Mouse (Mus musculus) B cell, adult 67 days (primary cell): Measurements from ENCODE around the gene Rnf41. TPM values are rescaled to one million over a fixed set of nuclear protein-coding genes. Genes with fewer than 3 reads are reported as not detected.

Experiments
- total RNA-seq, 2 experiments: library from RNA; stranded (reverse); gene quantifications; 4 replicates each; pipeline ENCODE4 v1.2.4; 2023

Gene Rnf41
- total RNA-seq, result 10 to 100 TPM; 70.9 to 76.8 TPM

DNA sequence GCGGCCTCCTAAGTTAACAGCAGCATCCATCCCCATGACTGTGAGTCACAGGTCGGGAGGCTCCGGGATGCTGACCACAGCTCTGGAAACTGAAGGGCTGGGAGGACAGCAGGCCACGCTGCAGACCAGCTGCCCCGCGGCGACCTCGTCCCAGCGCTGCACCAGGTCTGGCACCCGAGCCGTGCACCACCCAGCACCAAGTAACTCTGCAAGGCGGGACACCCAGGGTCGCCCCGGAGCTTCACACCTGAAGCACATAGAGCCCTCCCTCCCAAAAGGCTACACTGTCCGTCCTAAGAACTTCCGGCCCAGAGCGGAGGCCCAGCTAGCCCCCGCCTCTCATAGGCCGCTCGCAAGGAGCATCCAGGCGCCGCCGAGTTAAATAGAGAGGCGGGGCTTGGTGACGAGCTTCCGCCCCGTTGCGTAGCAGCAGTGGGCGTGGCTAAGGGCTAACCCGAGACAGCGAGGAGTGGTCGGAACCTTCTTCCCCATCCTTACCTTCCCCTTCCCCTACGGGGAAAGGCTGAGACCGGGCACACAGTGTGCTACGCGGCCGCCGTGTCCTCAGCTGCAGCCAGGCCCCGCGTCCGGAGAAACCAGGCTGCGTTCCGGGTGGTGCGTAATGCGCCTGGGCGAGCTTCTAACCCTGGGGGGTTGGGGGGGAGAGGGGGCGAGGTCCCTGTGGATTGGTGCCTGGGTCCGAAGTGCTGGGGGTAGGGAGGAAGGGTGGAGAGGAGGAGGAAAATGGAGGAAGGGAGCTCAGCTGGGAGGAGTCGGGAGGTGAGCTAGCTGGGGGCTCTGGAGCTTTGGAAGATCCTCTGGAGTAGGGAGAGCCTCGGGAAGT, at the start of gene Rnf41, which contains the start of gene Nabp2:
Gene Rnf41 (plus strand): TSS at position 447 of the 844 bp plus-strand sequence.
Gene Nabp2 (minus strand): TSS at position 282 of the 844 bp plus-strand sequence.

DNA sequence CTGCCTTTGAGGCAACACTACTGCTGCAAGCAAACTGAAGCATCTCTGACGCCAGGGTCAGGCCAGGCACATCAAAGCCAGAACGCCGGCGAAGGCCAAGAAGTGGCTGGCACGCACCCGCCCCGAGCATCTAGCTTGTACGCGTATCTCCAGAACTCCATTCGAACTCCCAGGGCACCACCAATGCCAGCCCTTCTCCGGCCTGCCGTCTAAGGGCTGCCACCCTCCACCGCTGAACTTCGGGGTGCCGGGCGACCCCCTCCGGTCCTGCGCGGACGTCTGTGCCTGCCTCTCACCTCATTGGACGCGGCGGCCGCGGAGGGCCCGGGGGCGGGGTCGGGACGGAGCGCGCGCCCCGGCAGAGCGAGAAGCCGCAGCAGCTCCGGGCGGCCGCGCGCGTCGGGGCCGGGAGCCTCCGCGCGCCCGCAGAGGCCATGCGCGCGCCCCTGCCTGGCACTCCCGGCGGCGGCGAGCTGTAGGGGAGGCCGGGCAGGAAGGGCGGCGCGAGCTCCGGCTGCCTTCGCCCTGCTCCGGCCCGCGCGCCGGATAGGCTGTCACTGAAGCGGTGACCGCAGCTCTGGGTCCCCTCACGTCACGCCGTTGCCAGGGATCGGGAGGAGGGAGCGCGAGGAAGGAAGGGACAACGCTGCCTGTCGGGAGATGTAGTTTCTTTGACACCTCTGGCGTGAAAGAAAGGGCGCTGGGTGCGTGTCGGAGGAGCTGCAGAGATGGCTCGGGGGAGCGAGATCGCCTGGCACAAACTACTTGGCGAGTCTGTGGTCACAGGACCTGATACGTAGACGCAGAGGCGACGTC, 42.8 kb upstream of the Rnf41 start, which contains the start of gene Coq10a:
Gene Coq10a (minus strand): TSS at position 596 of the 816 bp plus-strand sequence.

GRCm38 (mm10) chr10:128376455-128377211, 34.8 kb upstream of the Rnf41 start, which contains the start of gene Ankrd52:
Ankrd52 (plus strand) TSS chr10:128377115.

GRCm38 (mm10) chr10:128401056-128401455, 10.4 kb upstream of the Rnf41 start, which contains the start of gene Slc39a5:
Slc39a5 (minus strand) TSS chr10:128401229.

DNA sequence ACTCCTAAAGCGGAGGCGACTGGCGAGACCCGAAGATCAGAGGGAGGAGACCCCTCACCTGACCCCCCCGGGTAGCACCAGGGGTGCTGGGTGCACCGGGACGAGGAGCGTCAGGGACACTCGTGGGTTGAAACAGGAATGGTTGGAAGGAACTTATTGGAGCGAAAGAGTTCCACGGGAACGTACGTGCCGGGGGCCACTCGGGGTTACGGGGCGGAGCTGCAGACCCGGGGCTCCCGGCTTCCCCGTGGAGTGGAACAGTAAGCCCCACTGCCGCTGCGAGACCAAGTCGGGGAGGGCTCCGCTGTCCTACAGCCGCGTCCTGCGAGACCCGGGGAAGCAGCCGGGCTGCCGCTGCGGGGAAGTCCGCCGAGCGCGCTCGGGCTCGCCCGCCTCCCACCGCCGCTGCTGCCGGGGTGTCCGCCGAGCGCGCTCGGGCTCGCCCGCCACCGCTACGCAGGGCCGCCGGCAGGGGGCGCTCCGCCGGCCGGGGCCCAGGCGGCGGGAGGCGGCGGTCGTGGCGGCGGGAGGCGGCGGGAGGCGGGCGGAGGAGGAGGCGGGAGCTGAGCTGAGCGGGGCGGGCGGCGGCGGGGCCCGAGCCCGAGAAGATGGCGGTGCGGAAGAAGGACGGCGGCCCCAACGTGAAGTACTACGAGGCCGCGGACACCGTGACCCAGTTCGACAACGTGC, 47.4 kb downstream of the Rnf41 start, which contains the start of gene Smarcc2:
Gene Smarcc2 (plus strand): TSS at position 530 of the 690 bp plus-strand sequence.

Other genes with a start within 250 kb of the Rnf41 start
- gene Rbms2, start 231.4 kb upstream of the Rnf41 start, total RNA-seq, result 10 to 100 TPM; 47.0 to 55.3 TPM
- gene Gls2, start 217.2 kb upstream of the Rnf41 start, total RNA-seq, result not detected
- gene Spryd4, start 199.8 kb upstream of the Rnf41 start, total RNA-seq, result 10 to 100 TPM; 13.7 to 14.4 TPM
- gene Mip, start 185.8 kb upstream of the Rnf41 start, total RNA-seq, result not detected
- 10 to 100 TPM; 16.6 to 21.5 TPM for gene Timeless, start 179.6 kb upstream of the Rnf41 start, total RNA-seq
- gene Apon, start 157.6 kb upstream of the Rnf41 start, total RNA-seq, result under 1 TPM in 1 of 2 experiments, not detected in 1; 0.38 TPM
- gene Apof, start 143.0 kb upstream of the Rnf41 start, total RNA-seq, result 1 to 10 TPM in 1 of 2 experiments, under 1 TPM in 1; 0.89 to 1.5 TPM
- 100 to 1,000 TPM; 136 to 139 TPM for gene Stat2, start 141.1 kb upstream of the Rnf41 start, total RNA-seq
- gene Il23a, start 112.9 kb upstream of the Rnf41 start, total RNA-seq, result not detected
- gene Pan2, start 108.3 kb upstream of the Rnf41 start, total RNA-seq, result 10 to 100 TPM; 64.1 to 67.9 TPM
- 10 to 100 TPM; 26.6 to 30.1 TPM for gene Cnpy2, start 89.2 kb upstream of the Rnf41 start, total RNA-seq
- gene Cs, start 73.9 kb upstream of the Rnf41 start, total RNA-seq, result 100 to 1,000 TPM; 108 to 111 TPM
- gene Coq10a, start 42.7 kb upstream of the Rnf41 start, total RNA-seq, result 10 to 100 TPM; 39.6 to 39.7 TPM
- 10 to 100 TPM; 74.5 to 79.2 TPM for gene Ankrd52, start 34.5 kb upstream of the Rnf41 start, total RNA-seq
- gene Slc39a5, start 10.4 kb upstream of the Rnf41 start, total RNA-seq, result not detected
- gene Nabp2, start 165 bp upstream of the Rnf41 start, total RNA-seq, result 10 to 100 TPM; 47.3 to 50.6 TPM
- 100 to 1,000 TPM; 167 to 179 TPM for gene Smarcc2, start 47.6 kb downstream of the Rnf41 start, total RNA-seq
- gene Myl6, start 82.5 kb downstream of the Rnf41 start, total RNA-seq, result 100 to 1,000 TPM; 532 to 547 TPM
- gene Myl6b, start 87.0 kb downstream of the Rnf41 start, total RNA-seq, result 1 to 10 TPM in 1 of 2 experiments, not detected in 1; 1.0 TPM
- gene Esyt1, start 114.2 kb downstream of the Rnf41 start, total RNA-seq, result 100 to 1,000 TPM; 256 to 263 TPM
- 10 to 100 TPM; 64.2 to 67.6 TPM for gene Zc3h10, start 136.1 kb downstream of the Rnf41 start, total RNA-seq
- gene Rpl41, start 137.6 kb downstream of the Rnf41 start, total RNA-seq, result 1,000 to 10,000 TPM; 3,633 to 3,680 TPM
- gene Pa2g4, start 154.3 kb downstream of the Rnf41 start, total RNA-seq, result 10 to 100 TPM; 83.0 to 90.6 TPM
- gene Erbb3, start 178.0 kb downstream of the Rnf41 start, total RNA-seq, result 1 to 10 TPM; 1.2 to 1.3 TPM
- gene Rps26, start 215.1 kb downstream of the Rnf41 start, total RNA-seq, result 1,000 to 10,000 TPM; 1,119 to 1,137 TPM
- gene Ikzf4, start 234.3 kb downstream of the Rnf41 start, total RNA-seq, result under 1 TPM in 1 of 2 experiments, not detected in 1; 0.32 TPM